Mouse (Mus musculus): ENCODE measurements around the gene Oard1. TPM values are rescaled to one million over a fixed set of nuclear protein-coding genes. Genes with fewer than 3 reads are reported as not detected.

The Oard1 gene
- total and polyA plus RNA-seq, 3 experiments: 30.6 to 59.4 (median 32.6) TPM

DNA sequence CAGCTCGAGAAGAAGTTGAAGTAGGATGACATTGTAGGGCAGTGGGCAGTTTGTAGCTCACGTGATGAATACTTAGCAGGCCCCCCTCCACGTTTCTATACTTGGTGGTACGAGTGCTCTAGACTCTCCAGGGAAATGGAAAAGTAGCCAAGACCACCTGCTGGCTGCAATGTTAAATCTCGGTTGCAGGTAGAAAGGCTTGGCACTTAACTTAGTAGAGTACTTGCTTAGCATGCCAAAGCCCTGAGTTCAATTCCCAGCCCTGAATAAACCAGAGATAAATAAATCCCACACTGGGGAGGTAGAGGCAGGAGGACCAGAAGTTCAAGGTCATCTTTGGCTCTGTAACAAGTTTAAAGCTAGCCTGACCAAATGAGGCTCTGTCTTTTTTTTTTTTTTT, 24.7 kb downstream of the Oard1 start:
- H3K4me1 ChIP-seq (ENCODE audit: control insufficient read depth in 1 of 2, insufficient read depth in 2 of 2): peaks cover 0 to 6% of the 10 kb centered on the region in 2 experiments; a peak in 2 of 4 replicates
- dilution Hi-C loops (cut with MboI; ENCODE audit: extremely low pct_ligation_motif_present, extremely low pct_unique_long_range_greater_than_20kb, low sequenced_read_pairs) (no loop called here), in situ Hi-C loops (cut with MboI; ENCODE audit: low pct_ligation_motif_present, low pct_unique_long_range_greater_than_20kb, low sequenced_read_pairs) (no loop called here)
- no peaks in the 10 kb centered on the region for H3K36me3 ChIP-seq (replicated peaks in 1 of 2; ENCODE audit: control insufficient read depth in 1 of 2, insufficient read depth in 1 of 2, low read length in 1 of 2)
- H3K4me2 ChIP-seq (ENCODE audit: insufficient read depth, low read depth, poor library complexity, severe bottlenecking): no peak overlapping the region
- H3K4me3 ChIP-seq (replicated peaks in 1 of 3; ENCODE audit: low read depth in 2 of 3, low read length in 2 of 3, poor library complexity in 1 of 3): no peak overlapping the region
- H3K27me3 ChIP-seq (replicated peaks): peaks cover 2% of the 10 kb centered on the region
- no peak overlapping the region for H3K9ac ChIP-seq (ENCODE audit: insufficient read depth, low read depth)
- TF ChIP-seq EP300 (IDR thresholded peaks at IDR 0.05; ENCODE audit: low read length) (no peak), KAT2A (IDR thresholded peaks at IDR 0.05; ENCODE audit: insufficient replicate concordance, low read length) (no peak), USF1 (IDR thresholded peaks at IDR 0.05; ENCODE audit: low read depth, low read length) (no peak)
- H3K79me2 ChIP-seq (replicated peaks; ENCODE audit: control insufficient read depth, extremely low read depth, insufficient read depth, poor library complexity, severe bottlenecking): no peaks in the 10 kb centered on the region
- H3K27ac ChIP-seq (ENCODE audit: insufficient read depth, low read depth): no peak overlapping the region
- DNase-seq (ENCODE audit: extremely low read depth): no peak
- no peaks in the 10 kb centered on the region for H3K9me3 ChIP-seq (replicated peaks; ENCODE audit: low read length)

DNA sequence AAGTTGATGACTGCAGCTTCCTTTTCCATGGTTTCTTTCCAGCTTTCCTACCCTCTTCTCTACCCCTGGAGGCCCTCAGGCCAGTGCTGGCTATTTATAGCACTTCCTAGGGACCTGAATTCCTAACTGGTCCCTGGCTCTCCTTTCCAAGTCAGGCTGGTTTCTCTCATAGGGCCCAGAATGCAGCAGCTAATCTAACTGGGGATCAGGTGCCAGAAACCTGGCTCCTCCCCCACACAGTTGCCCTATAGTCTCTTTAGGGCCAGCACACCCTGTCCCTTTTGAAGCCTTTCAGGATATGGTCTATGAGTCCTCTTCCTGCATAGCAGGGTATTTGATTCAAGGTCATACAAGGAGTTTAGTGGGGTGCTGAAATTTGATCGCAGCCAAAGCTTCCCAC, 26.7 kb downstream of the Oard1 start:
- Histone ChIP-seq H3K27ac (ENCODE audit: insufficient read depth, low read depth) (no peak overlapping the region), H3K4me1 (ENCODE audit: control insufficient read depth in 1 of 2, insufficient read depth in 2 of 2) (peaks cover 0 to 3% of the 10 kb centered on the region in 2 experiments; a peak in 1 of 4 replicates), H3K9me3 (replicated peaks; ENCODE audit: low read length) (no peaks in the 10 kb centered on the region), H3K79me2 (replicated peaks; ENCODE audit: control insufficient read depth, extremely low read depth, insufficient read depth, poor library complexity, severe bottlenecking) (no peaks in the 10 kb centered on the region), H3K4me3 (replicated peaks in 1 of 3; ENCODE audit: low read depth in 2 of 3, low read length in 2 of 3, poor library complexity in 1 of 3) (no peak overlapping the region), H3K36me3 (replicated peaks in 1 of 2; ENCODE audit: control insufficient read depth in 1 of 2, insufficient read depth in 1 of 2, low read length in 1 of 2) (no peaks in the 10 kb centered on the region), H3K27me3 (replicated peaks) (peaks cover 2% of the 10 kb centered on the region), H3K9ac (ENCODE audit: insufficient read depth, low read depth) (no peak overlapping the region), H3K4me2 (ENCODE audit: insufficient read depth, low read depth, poor library complexity, severe bottlenecking) (no peak overlapping the region)
- dilution Hi-C loops (cut with MboI; ENCODE audit: extremely low pct_ligation_motif_present, extremely low pct_unique_long_range_greater_than_20kb, low sequenced_read_pairs) (no loop called here), in situ Hi-C loops (cut with MboI; ENCODE audit: low pct_ligation_motif_present, low pct_unique_long_range_greater_than_20kb, low sequenced_read_pairs) (no loop called here)
- TF ChIP-seq TBP (conservative IDR thresholded peaks at IDR 0.05; ENCODE audit: low read depth, low read length) (no peak), TCF12 (IDR thresholded peaks at IDR 0.05; ENCODE audit: low read depth, low read length) (no peak), JUN (IDR thresholded peaks at IDR 0.05; ENCODE audit: insufficient read depth, low read depth, low read length) (no peak), KAT2A (IDR thresholded peaks at IDR 0.05; ENCODE audit: insufficient replicate concordance, low read length) (no peak), USF2 (conservative IDR thresholded peaks at IDR 0.05; ENCODE audit: low read depth, low read length) (no peak), HCFC1 (IDR thresholded peaks at IDR 0.05; ENCODE audit: low read depth, low read length) (no peak), CHD2 (IDR thresholded peaks at IDR 0.05; ENCODE audit: low read length) (no peak), SIN3A (IDR thresholded peaks at IDR 0.05; ENCODE audit: low read length) (no peak), MAFK (IDR thresholded peaks at IDR 0.05; ENCODE audit: insufficient replicate concordance, low read length) (no peak), MXI1 (IDR thresholded peaks at IDR 0.05; ENCODE audit: low read depth, low read length) (no peak), NRF1 (IDR thresholded peaks at IDR 0.05; ENCODE audit: low read depth, low read length) (no peak), CHD1 (IDR thresholded peaks at IDR 0.05; ENCODE audit: low read depth, low read length) (no peak), UBTF (IDR thresholded peaks at IDR 0.05; ENCODE audit: low read depth, low read length) (no peak), SMC3 (IDR thresholded peaks at IDR 0.05; ENCODE audit: low read depth, low read length) (no peak), ZNF384 (IDR thresholded peaks at IDR 0.05; ENCODE audit: low read depth, low read length) (no peak), ZKSCAN1 (IDR thresholded peaks at IDR 0.05; ENCODE audit: borderline replicate concordance, low read depth, low read length) (no peak)
- no peak for DNase-seq (ENCODE audit: extremely low read depth)

All from CH12.LX (cell line).